Mouse (Mus musculus) adrenal gland (tissue): ENCODE results near the gene Dgcr2.

Source experiments
- intact Hi-C: fragments of 180-260 bp; cut with DNase I; formaldehyde crosslinking; loops from one replicate; pipeline ENCODE4 v1.15.1; 2025

The Dgcr2 gene

GRCm38 (mm10) chr16:17813173-17813572, 85.2 kb downstream of the Dgcr2 start:
- intact Hi-C loops = loop anchor here (5.0 kb wide), 3 partner anchors 36 to 71 kb away; no protein-coding TSS in a partner anchor

- intact Hi-C loops = loop anchor here (5.0 kb wide), 3 partner anchors 35 to 70 kb away; no protein-coding TSS in a partner anchor
Observed at GRCm38 (mm10) chr16:17812120-17812519, 86.2 kb downstream of the Dgcr2 start.

GRCm38 (mm10) chr16:17809711-17810110, 88.7 kb downstream of the Dgcr2 start:
- intact Hi-C loops = loop anchor here (5.0 kb wide), 3 partner anchors 32 to 67 kb away; no protein-coding TSS in a partner anchor

- intact Hi-C loops = no loop called here
Observed at GRCm38 (mm10) chr16:17809125-17809524, 89.2 kb downstream of the Dgcr2 start.

GRCm38 (mm10) chr16:17807192-17808009, 91.0 kb downstream of the Dgcr2 start:
- intact Hi-C loops = no loop called here

- intact Hi-C loops = no loop called here
Observed at GRCm38 (mm10) chr16:17806581-17807191, 91.7 kb downstream of the Dgcr2 start.

GRCm38 (mm10) chr16:17804982-17805381, 93.4 kb downstream of the Dgcr2 start:
- intact Hi-C loops = no loop called here

GRCm38 (mm10) chr16:17804449-17804912, 93.9 kb downstream of the Dgcr2 start:
- intact Hi-C loops = no loop called here

GRCm38 (mm10) chr16:17803675-17804448, 94.5 kb downstream of the Dgcr2 start:
- intact Hi-C loops = no loop called here

GRCm38 (mm10) chr16:17802839-17803674, 95.3 kb downstream of the Dgcr2 start:
- intact Hi-C loops = no loop called here

- intact Hi-C loops = no loop called here
Observed at GRCm38 (mm10) chr16:17802456-17802838, 95.9 kb downstream of the Dgcr2 start.

GRCm38 (mm10) chr16:17801777-17802455, 96.4 kb downstream of the Dgcr2 start:
- intact Hi-C loops = no loop called here

- intact Hi-C loops = no loop called here
Observed at GRCm38 (mm10) chr16:17799584-17799983, 98.8 kb downstream of the Dgcr2 start.

- intact Hi-C loops = no loop called here
Observed at GRCm38 (mm10) chr16:17798321-17799180, 99.8 kb downstream of the Dgcr2 start.

GRCm38 (mm10) chr16:17797812-17798311, 100.5 kb downstream of the Dgcr2 start:
- intact Hi-C loops = no loop called here

GRCm38 (mm10) chr16:17796971-17797811, 101.2 kb downstream of the Dgcr2 start, which contains the start of gene Scarf2:
Gene Scarf2 (plus strand): TSS chr16:17797282.
- intact Hi-C loops = no loop called here

- intact Hi-C loops = no loop called here
Observed at GRCm38 (mm10) chr16:17796519-17796918, 101.8 kb downstream of the Dgcr2 start.

GRCm38 (mm10) chr16:17795643-17796042, 102.7 kb downstream of the Dgcr2 start:
- intact Hi-C loops = no loop called here
